8 mouse cellular contexts compared by ENCODE assay signal in the genomic region with DNA sequence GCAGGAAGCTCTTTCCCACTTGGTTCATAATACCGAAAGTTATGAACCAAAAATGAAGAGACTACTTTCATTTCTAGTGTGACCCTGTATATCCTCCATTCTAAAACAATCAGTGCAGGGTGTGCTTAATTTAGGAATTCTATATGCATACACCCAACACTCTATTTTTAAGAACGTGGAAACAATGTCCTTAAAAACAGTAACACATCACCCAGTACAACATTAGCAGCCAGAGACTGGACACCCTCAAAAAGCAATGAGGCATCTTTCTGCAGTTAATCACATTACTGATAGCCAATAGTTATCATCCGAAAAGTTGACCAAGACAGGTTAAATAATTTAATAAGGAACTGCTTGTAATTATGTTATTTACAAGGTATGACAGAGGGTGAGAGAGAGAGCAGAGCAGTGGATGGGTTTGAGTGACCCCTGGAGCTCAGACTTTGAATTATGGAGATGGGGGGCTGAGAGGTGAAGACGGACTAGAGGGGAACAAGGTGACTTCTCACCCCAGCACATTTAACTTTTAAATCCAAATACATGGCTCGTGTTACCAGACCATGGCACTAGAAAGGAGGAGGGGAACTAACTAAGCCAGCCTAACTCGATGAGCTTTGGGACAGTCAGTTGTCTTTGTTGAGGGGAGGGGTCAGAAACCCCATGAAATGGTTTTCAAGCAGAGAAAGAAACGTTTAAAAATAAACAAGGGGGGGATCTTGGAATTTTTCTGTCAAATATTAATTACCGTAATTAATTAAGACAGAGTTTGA. TPM values are rescaled to one million over a fixed set of nuclear protein-coding genes. Genes with fewer than 3 reads are reported as not detected.
DNase-seq lines count a peak whose midpoint lies in the region; ATAC-seq and TF ChIP-seq lines count a peak whose summit lies in the region.

No protein-coding gene starts in this region.

- peak overlapping the region; percentile 97 for H3K4me2 ChIP-seq in heart, embryonic 14.5 days (ENCODE audit: low read length)
- H3K4me2 ChIP-seq in embryonic facial prominence, embryonic 11.5 days (ENCODE audit: low read depth, low read length) = peak overlapping the region; percentile 97
- H3K4me2 ChIP-seq in hindbrain, postnatal 0 days (ENCODE audit: low read depth, low read length) = peak overlapping the region; percentile 70
- peak overlapping the region; percentile 76 for H3K4me2 ChIP-seq in neural tube, embryonic 13.5 days

- intact Hi-C loops in heart, postnatal 14 days (cut with DNase I) = loop anchor here (5.0 to 10.0 kb wide), 2 partner anchors 247 to 464 kb away; no protein-coding TSS in a partner anchor

- peak overlapping the region; percentile 10 to 62; a peak in 2 of 4 replicates for H3K4me3 ChIP-seq in heart, embryonic 14.5 days (ENCODE audit: control insufficient read depth in 1 of 2, insufficient read depth in 1 of 2, low read depth in 1 of 2, low read length in 2 of 2)
- peak overlapping the region; percentile 85 for H3K4me3 ChIP-seq in embryonic facial prominence, embryonic 11.5 days (ENCODE audit: low read depth, low read length)
- H3K4me3 ChIP-seq in hindbrain, postnatal 0 days (ENCODE audit: low read length) = peak overlapping the region; percentile 75
- peak overlapping the region; percentile 88 for H3K4me3 ChIP-seq in neural tube, embryonic 13.5 days

- no peak for DNase-seq in heart, postnatal 14 days
- DNase-seq in embryonic facial prominence, embryonic 11.5 days (ENCODE audit: low spot score) = peak; percentile 32
- DNase-seq in hindbrain, postnatal 0 days (ENCODE audit: low spot score) = peak; percentile 17
- no peak for DNase-seq in kidney, postnatal 25 days
- DNase-seq in Muller cell, postnatal 12 days (ENCODE audit: inconsistent ontology term) = no peak
- no peak for DNase-seq in right cerebral cortex, postnatal 10 days (ENCODE audit: low spot score in 2 of 2)

- H3K9ac ChIP-seq in heart, embryonic 14.5 days (ENCODE audit: low read length) = no peak overlapping the region
- peak overlapping the region; percentile 88 for H3K9ac ChIP-seq in embryonic facial prominence, embryonic 11.5 days (replicated peaks; ENCODE audit: low read length)
- H3K9ac ChIP-seq in hindbrain, postnatal 0 days (replicated peaks; ENCODE audit: low read length) = peak overlapping the region; percentile 84
- peak overlapping the region; percentile 99 for H3K9ac ChIP-seq in neural tube, embryonic 13.5 days

- 16% methylated on average over 8 of the region's 8 CpGs for WGBS in heart, embryonic 14.5 days
- WGBS in embryonic facial prominence, embryonic 11.5 days = 1% methylated on average over 8 of the region's 8 CpGs
- WGBS in hindbrain, postnatal 0 days = 7% methylated on average over 8 of the region's 8 CpGs
- 4% methylated on average over 8 of the region's 8 CpGs for WGBS in neural tube, embryonic 13.5 days

- no peaks in the 10 kb centered on the region for H3K9me3 ChIP-seq in heart, embryonic 14.5 days (ENCODE audit: control insufficient read depth, low read length)
- no peaks in the 10 kb centered on the region for H3K9me3 ChIP-seq in embryonic facial prominence, embryonic 11.5 days (replicated peaks; ENCODE audit: control insufficient read depth, low read length)
- no peaks in the 10 kb centered on the region for H3K9me3 ChIP-seq in hindbrain, postnatal 0 days (ENCODE audit: low read length)
- no peaks in the 10 kb centered on the region for H3K9me3 ChIP-seq in neural tube, embryonic 13.5 days

- peaks cover 78% of the 10 kb centered on the region for H3K27me3 ChIP-seq in heart, embryonic 14.5 days (ENCODE audit: control insufficient read depth, insufficient read depth, low read length)
- H3K27me3 ChIP-seq in embryonic facial prominence, embryonic 11.5 days (ENCODE audit: control insufficient read depth, insufficient read depth, low read length) = peaks cover 22% of the 10 kb centered on the region
- peaks cover 12% of the 10 kb centered on the region; the same call in 1 of the 2 replicates for H3K27me3 ChIP-seq in hindbrain, postnatal 0 days (ENCODE audit: insufficient read depth, low read length)
- H3K27me3 ChIP-seq in neural tube, embryonic 13.5 days = peaks cover 15% of the 10 kb centered on the region

- TF ChIP-seq CTCF in hindbrain, postnatal 0 days (IDR thresholded peaks at IDR 0.05; ENCODE audit: low read depth) = no peak

- H3K4me1 ChIP-seq in heart, embryonic 14.5 days (ENCODE audit: control insufficient read depth in 2 of 2, insufficient read depth in 2 of 2, low read length in 2 of 2) = peaks cover 11 to 31% of the 10 kb centered on the region in 2 experiments; a peak in 3 of 4 replicates
- peaks cover 9% of the 10 kb centered on the region; the same call in 1 of the 2 replicates for H3K4me1 ChIP-seq in embryonic facial prominence, embryonic 11.5 days (ENCODE audit: control insufficient read depth, insufficient read depth, low read length)
- no peaks in the 10 kb centered on the region; the same call in 1 of the 2 replicates for H3K4me1 ChIP-seq in hindbrain, postnatal 0 days (ENCODE audit: insufficient read depth, low read length)
- H3K4me1 ChIP-seq in neural tube, embryonic 13.5 days (replicated peaks) = peaks cover 74% of the 10 kb centered on the region

- ATAC-seq in heart, embryonic 14.5 days (ENCODE audit: insufficient number of reproducible peaks, insufficient read depth, low FRiP score, low read depth) = no peak
- no peak for ATAC-seq in embryonic facial prominence, embryonic 11.5 days (replicated peaks; ENCODE audit: insufficient number of reproducible peaks, low FRiP score, low TSS enrichment, low read depth)
- ATAC-seq in hindbrain, postnatal 0 days = no peak
- ATAC-seq in neural tube, embryonic 13.5 days (ENCODE audit: low read depth) = no peak

- H3K27ac ChIP-seq in heart, embryonic 14.5 days (replicated peaks in 1 of 2; ENCODE audit: control insufficient read depth in 1 of 2, insufficient read depth in 1 of 2, low read depth in 2 of 2, low read length in 2 of 2) = no peak overlapping the region
- H3K27ac ChIP-seq in embryonic facial prominence, embryonic 11.5 days (replicated peaks; ENCODE audit: low read depth, low read length) = peak overlapping the region; percentile 89
- H3K27ac ChIP-seq in hindbrain, postnatal 0 days = peak overlapping the region; percentile 91
- peak overlapping the region; percentile 99 for H3K27ac ChIP-seq in neural tube, embryonic 13.5 days (replicated peaks)

- H3K36me3 ChIP-seq in heart, embryonic 14.5 days (ENCODE audit: control insufficient read depth, insufficient read depth, low read length) = no peaks in the 10 kb centered on the region
- H3K36me3 ChIP-seq in embryonic facial prominence, embryonic 11.5 days (replicated peaks; ENCODE audit: control insufficient read depth, insufficient read depth, low read depth, low read length) = no peaks in the 10 kb centered on the region
- no peaks in the 10 kb centered on the region for H3K36me3 ChIP-seq in hindbrain, postnatal 0 days (ENCODE audit: insufficient read depth, low read length)
- H3K36me3 ChIP-seq in neural tube, embryonic 13.5 days = peaks cover 8% of the 10 kb centered on the region

RNA-seq across cellular contexts. Expression of gene Ebf3, which starts 2.7 kb away (rescaled TPM):
- 2.2 and 2.3 TPM in 2 replicates for polyA plus RNA-seq in heart, embryonic 14.5 days (2014; fragmentation: Nextera tagmentation; extraction: Ambion mirVana)
- total RNA-seq in heart, postnatal 14 days (2021) = 10 to 100 TPM; 13.2 to 15.2 TPM
- polyA plus RNA-seq in embryonic facial prominence, embryonic 11.5 days (2014; fragmentation: Nextera tagmentation; extraction: Ambion mirVana) = 7.2 and 7.9 TPM in 2 replicates
- 123 and 142 TPM in 2 replicates for total RNA-seq in hindbrain, postnatal 0 days (2014; rRNA removed)
- 11.5 and 13.0 TPM in 2 replicates for polyA plus RNA-seq in hindbrain, postnatal 0 days (2015; fragmentation: Nextera tagmentation; extraction: Ambion mirVana)
- 23.9 and 24.1 TPM in 2 replicates for polyA plus RNA-seq in neural tube, embryonic 13.5 days (2015; fragmentation: Nextera tagmentation; extraction: Ambion mirVana)

Comparison
In these comparisons a context has a peak if more than half of its experiments do, and no peak if none do; other contexts are left out.
1. H3K27ac ChIP-seq: peak in embryonic facial prominence, embryonic 11.5 days (single experiment), hindbrain, postnatal 0 days (single experiment) and neural tube, embryonic 13.5 days (single experiment); none in heart, embryonic 14.5 days (0 of 2).
2. H3K4me3 ChIP-seq: peak in every context shown above with its lines; median percentile 88 in neural tube, embryonic 13.5 days; 85 in embryonic facial prominence, embryonic 11.5 days; 75 in hindbrain, postnatal 0 days; 36 in heart, embryonic 14.5 days.
3. DNase-seq: peak in embryonic facial prominence, embryonic 11.5 days (single experiment) and hindbrain, postnatal 0 days (single experiment); none in heart, postnatal 14 days (0 of 2), kidney, postnatal 25 days (0 of 2), Muller cell, postnatal 12 days (single experiment) and right cerebral cortex, postnatal 10 days (0 of 2).
4. Peak in every context shown above with its lines, with median percentiles within 50 percentile points of each other: H3K4me2 ChIP-seq.